Mouse (Mus musculus): Measurements from ENCODE around the gene Ptges2. TPM values are rescaled to one million over a fixed set of nuclear protein-coding genes. Genes with fewer than 3 reads are reported as not detected.
"Not testable (repeated sequence)": the region's sequence is repeated elsewhere in the genome, so short reads cannot be mapped to it uniquely, and the experiment has no call there.

Gene Ptges2
- polyA plus RNA-seq, 1 experiment from 2014 or later: 7.9 TPM

- WGBS (ENCODE audit: missing documents): 20% methylated on average over 14 of the region's 14 CpGs
- H3K79me2 ChIP-seq (ENCODE audit: inconsistent target): peaks cover 3% of the 10 kb centered on the region; the same call in 1 of the 2 replicates
- H3K36me3 ChIP-seq (ENCODE audit: inconsistent target): no peaks in the 10 kb centered on the region
- peak overlapping the region; percentile 35 for H3K4me3 ChIP-seq (ENCODE audit: inconsistent target)
- peak overlapping the region; percentile 15; the same call in 1 of the 2 replicates for H3K27ac ChIP-seq
Observed at GRCm38 (mm10) chr2:32360741-32361140, 35.0 kb upstream of the Ptges2 start.

- Histone ChIP-seq H3K79me2 (ENCODE audit: inconsistent target) (peaks cover 3% of the 10 kb centered on the region; the same call in 1 of the 2 replicates), H3K27ac (peak overlapping the region; percentile 15), H3K36me3 (ENCODE audit: inconsistent target) (peaks cover 1% of the 10 kb centered on the region; the same call in 1 of the 2 replicates), H3K4me3 (ENCODE audit: inconsistent target) (peak overlapping the region; percentile 35)
- WGBS (ENCODE audit: missing documents): 5% methylated on average over 24 of the region's 24 CpGs
Observed at GRCm38 (mm10) chr2:32361437-32361836, 34.3 kb upstream of the Ptges2 start.

GRCm38 (mm10) chr2:32362274-32362673, 33.4 kb upstream of the Ptges2 start:
- H3K36me3 ChIP-seq (ENCODE audit: inconsistent target); H3K79me2 ChIP-seq (ENCODE audit: inconsistent target): not testable (repeated sequence)
- Histone ChIP-seq H3K27ac (peak overlapping the region; percentile 39; the same call in 1 of the 2 replicates), H3K4me3 (ENCODE audit: inconsistent target) (peak overlapping the region; percentile 81)
- 12% methylated on average over 5 of the region's 5 CpGs for WGBS (ENCODE audit: missing documents)

GRCm38 (mm10) chr2:32362817-32363340, 32.8 kb upstream of the Ptges2 start:
- H3K27ac ChIP-seq: peak overlapping the region; percentile 82
- H3K36me3 ChIP-seq (ENCODE audit: inconsistent target): peaks cover 15% of the 10 kb centered on the region
- under 1% methylated on average over 43 of the region's 53 CpGs for WGBS (ENCODE audit: missing documents)
- H3K4me3 ChIP-seq (ENCODE audit: inconsistent target): peak overlapping the region; percentile 81
- H3K79me2 ChIP-seq (ENCODE audit: inconsistent target): peaks cover 3% of the 10 kb centered on the region; the same call in 1 of the 2 replicates

GRCm38 (mm10) chr2:32363376-32364106, 32.2 kb upstream of the Ptges2 start:
- WGBS (ENCODE audit: missing documents): 8% methylated on average over 19 of the region's 19 CpGs
- H3K4me3 ChIP-seq (ENCODE audit: inconsistent target): peak overlapping the region; percentile 81
- H3K27ac ChIP-seq: peak overlapping the region; percentile 82
- peaks cover 3% of the 10 kb centered on the region; the same call in 1 of the 2 replicates for H3K79me2 ChIP-seq (ENCODE audit: inconsistent target)
- H3K36me3 ChIP-seq (ENCODE audit: inconsistent target): peaks cover 20% of the 10 kb centered on the region

- H3K4me3 ChIP-seq (ENCODE audit: inconsistent target): peak overlapping the region; percentile 81; the same call in 1 of the 2 replicates
- peaks cover 20% of the 10 kb centered on the region for H3K36me3 ChIP-seq (ENCODE audit: inconsistent target)
- 92% methylated on average over 7 of the region's 8 CpGs for WGBS (ENCODE audit: missing documents)
- no peak overlapping the region; the same call in 1 of the 2 replicates for H3K27ac ChIP-seq
- H3K79me2 ChIP-seq (ENCODE audit: inconsistent target): peaks cover 3% of the 10 kb centered on the region; the same call in 1 of the 2 replicates
Observed at GRCm38 (mm10) chr2:32364121-32364520, 31.6 kb upstream of the Ptges2 start.

GRCm38 (mm10) chr2:32367315-32367714, 28.4 kb upstream of the Ptges2 start:
- Histone ChIP-seq H3K36me3 (ENCODE audit: inconsistent target) (peaks cover 52% of the 10 kb centered on the region), H3K27ac (no peak overlapping the region), H3K79me2 (ENCODE audit: inconsistent target) (peaks cover 3% of the 10 kb centered on the region; the same call in 1 of the 2 replicates), H3K4me3 (ENCODE audit: inconsistent target) (no peak overlapping the region)
- 96% methylated on average over 5 of the region's 5 CpGs for WGBS (ENCODE audit: missing documents)

GRCm38 (mm10) chr2:32374191-32374590, 21.5 kb upstream of the Ptges2 start:
- Histone ChIP-seq H3K27ac (no peak overlapping the region), H3K4me3 (ENCODE audit: inconsistent target) (no peak overlapping the region), H3K79me2 (ENCODE audit: inconsistent target) (no peaks in the 10 kb centered on the region), H3K36me3 (ENCODE audit: inconsistent target) (peaks cover 84% of the 10 kb centered on the region)
- 92% methylated on average over 10 of the region's 10 CpGs for WGBS (ENCODE audit: missing documents)

- no peak overlapping the region for H3K4me3 ChIP-seq (ENCODE audit: inconsistent target)
- no peaks in the 10 kb centered on the region for H3K79me2 ChIP-seq (ENCODE audit: inconsistent target)
- peaks cover 72% of the 10 kb centered on the region for H3K36me3 ChIP-seq (ENCODE audit: inconsistent target)
- WGBS (ENCODE audit: missing documents): 92% methylated on average over 11 of the region's 13 CpGs
- H3K27ac ChIP-seq: no peak overlapping the region
Observed at GRCm38 (mm10) chr2:32375317-32375940, 20.3 kb upstream of the Ptges2 start.

- Histone ChIP-seq H3K27ac (no peak overlapping the region), H3K79me2 (ENCODE audit: inconsistent target) (no peaks in the 10 kb centered on the region), H3K4me3 (ENCODE audit: inconsistent target) (no peak overlapping the region), H3K36me3 (ENCODE audit: inconsistent target) (peaks cover 57% of the 10 kb centered on the region)
- WGBS (ENCODE audit: missing documents): 89% methylated on average over 10 of the region's 10 CpGs
Observed at GRCm38 (mm10) chr2:32376963-32377362, 18.7 kb upstream of the Ptges2 start.

GRCm38 (mm10) chr2:32380001-32380500, 15.6 kb upstream of the Ptges2 start:
- H3K27ac ChIP-seq: no peak overlapping the region
- H3K36me3 ChIP-seq (ENCODE audit: inconsistent target): peaks cover 38% of the 10 kb centered on the region
- WGBS (ENCODE audit: missing documents): 79% methylated on average over 7 of the region's 7 CpGs
- H3K4me3 ChIP-seq (ENCODE audit: inconsistent target): no peak overlapping the region
- no peaks in the 10 kb centered on the region for H3K79me2 ChIP-seq (ENCODE audit: inconsistent target)

GRCm38 (mm10) chr2:32381141-32381774, 14.4 kb upstream of the Ptges2 start:
- WGBS (ENCODE audit: missing documents): 2% methylated on average over 25 of the region's 27 CpGs
- peak overlapping the region; percentile 2; the same call in 1 of the 2 replicates for H3K27ac ChIP-seq
- peaks cover 26% of the 10 kb centered on the region for H3K36me3 ChIP-seq (ENCODE audit: inconsistent target)
- H3K4me3 ChIP-seq (ENCODE audit: inconsistent target): peak overlapping the region; percentile 67
- H3K79me2 ChIP-seq (ENCODE audit: inconsistent target): no peaks in the 10 kb centered on the region

GRCm38 (mm10) chr2:32381775-32382223, 13.9 kb upstream of the Ptges2 start, which contains the start of gene 1110008P14Rik:
Gene 1110008P14Rik (minus strand): TSS chr2:32381938.
- peaks cover 20% of the 10 kb centered on the region for H3K36me3 ChIP-seq (ENCODE audit: inconsistent target)
- H3K27ac ChIP-seq: peak within 1 kb of the TSS; percentile 2; the same call in 1 of the 2 replicates
- WGBS (ENCODE audit: missing documents): under 1% methylated on average over 47 of the region's 47 CpGs
- peak within 1 kb of the TSS; percentile 67 for H3K4me3 ChIP-seq (ENCODE audit: inconsistent target)
- no peaks in the 10 kb centered on the region for H3K79me2 ChIP-seq (ENCODE audit: inconsistent target)

- H3K4me3 ChIP-seq (ENCODE audit: inconsistent target): no peak overlapping the region
- no peaks in the 10 kb centered on the region for H3K79me2 ChIP-seq (ENCODE audit: inconsistent target)
- 71% methylated on average over 2 of the region's 2 CpGs for WGBS (ENCODE audit: missing documents)
- peaks cover 12% of the 10 kb centered on the region; the same call in 1 of the 2 replicates for H3K36me3 ChIP-seq (ENCODE audit: inconsistent target)
- H3K27ac ChIP-seq: no peak overlapping the region
Observed at GRCm38 (mm10) chr2:32382689-32383088, 13.0 kb upstream of the Ptges2 start.
